Mouse (Mus musculus): ENCODE results near the gene Scyl2. TPM values are rescaled to one million over a fixed set of nuclear protein-coding genes. Genes with fewer than 3 reads are reported as not detected.
"Not testable (repeated sequence)": the region's sequence is repeated elsewhere in the genome, so short reads cannot be mapped to it uniquely, and the experiment has no call there.

The Scyl2 gene
- 19.7 and 20.6 TPM in 2 replicates for polyA plus RNA-seq (2012; rRNA removed)

DNA sequence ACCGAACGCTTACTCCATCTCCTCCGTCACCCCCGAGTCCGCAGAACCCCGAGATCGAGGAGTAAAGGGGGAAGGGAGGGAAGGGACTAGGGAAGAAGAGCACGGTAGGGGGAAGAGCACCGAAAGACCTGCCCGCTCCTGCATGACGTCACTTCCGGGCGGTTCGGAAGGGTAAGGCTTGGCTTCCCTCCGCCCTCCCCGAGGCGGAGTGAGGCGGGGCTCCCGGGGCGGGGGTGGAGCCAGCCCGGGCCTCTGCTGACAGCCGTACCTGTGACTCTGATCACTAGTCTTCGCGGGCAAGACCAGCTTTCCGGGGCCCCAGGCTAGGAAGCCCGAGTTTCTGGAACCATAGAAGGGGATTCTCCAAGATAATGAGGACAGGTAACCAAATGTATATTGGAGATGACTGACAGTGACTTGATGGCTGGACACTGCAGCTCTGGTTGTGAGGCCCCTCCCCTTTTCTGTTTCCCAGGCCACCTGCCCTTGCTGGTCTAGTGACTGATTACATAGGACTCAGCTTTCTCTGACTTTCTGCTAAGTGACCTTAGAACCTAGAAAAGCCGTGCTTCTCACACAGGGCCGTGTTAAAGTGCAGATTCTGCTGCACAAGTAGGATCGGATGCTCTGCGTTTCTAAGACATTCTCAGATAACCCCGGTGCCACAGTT lies at the start of gene Scyl2:
Gene Scyl2 (minus strand): TSS at position 147 of the 670 bp plus-strand sequence.
- DNase-seq (ENCODE audit: low read depth): peak; percentile 62

DNA sequence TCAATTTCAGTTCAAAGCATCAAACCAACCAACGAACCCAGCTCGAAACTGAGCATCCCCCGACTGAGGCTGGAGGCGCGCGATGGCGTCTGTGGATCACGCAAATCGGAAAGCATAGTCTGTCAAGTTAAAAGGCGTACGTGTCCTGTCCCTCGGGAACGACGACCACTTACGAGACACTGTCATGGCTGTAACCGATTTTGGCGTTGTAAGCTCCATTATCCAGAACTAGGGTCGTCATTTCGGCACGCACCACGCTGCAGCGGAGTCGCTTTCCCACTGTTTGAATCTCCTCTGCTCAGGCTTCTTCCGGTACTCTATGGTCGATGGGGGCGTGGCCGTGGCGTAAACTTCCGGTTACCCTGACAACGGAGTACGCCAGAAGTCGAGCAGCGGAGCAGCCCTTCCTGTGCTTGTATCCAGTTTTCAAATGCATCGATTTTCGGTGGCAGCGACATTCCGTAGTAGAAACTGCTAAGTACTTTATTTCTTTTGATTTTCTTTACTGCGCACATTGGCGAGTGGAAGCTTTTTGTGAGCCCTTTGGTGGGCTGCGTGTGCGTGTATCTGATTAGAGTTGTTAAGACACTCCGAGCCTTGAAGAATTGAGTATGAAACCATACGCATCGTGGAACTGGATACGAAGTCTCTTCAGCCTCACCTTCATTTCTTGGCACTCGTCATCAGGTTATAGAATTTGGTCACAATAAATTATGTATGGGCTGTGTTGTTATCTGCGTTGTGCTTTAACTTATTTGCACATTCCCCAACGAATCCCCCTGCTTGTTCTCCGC lies 46.1 kb upstream of the Scyl2 start, which contains the start of gene Actr6:
Gene Actr6 (minus strand): TSS at position 295 of the 794 bp plus-strand sequence.
- no peak for DNase-seq (ENCODE audit: low read depth)

DNA sequence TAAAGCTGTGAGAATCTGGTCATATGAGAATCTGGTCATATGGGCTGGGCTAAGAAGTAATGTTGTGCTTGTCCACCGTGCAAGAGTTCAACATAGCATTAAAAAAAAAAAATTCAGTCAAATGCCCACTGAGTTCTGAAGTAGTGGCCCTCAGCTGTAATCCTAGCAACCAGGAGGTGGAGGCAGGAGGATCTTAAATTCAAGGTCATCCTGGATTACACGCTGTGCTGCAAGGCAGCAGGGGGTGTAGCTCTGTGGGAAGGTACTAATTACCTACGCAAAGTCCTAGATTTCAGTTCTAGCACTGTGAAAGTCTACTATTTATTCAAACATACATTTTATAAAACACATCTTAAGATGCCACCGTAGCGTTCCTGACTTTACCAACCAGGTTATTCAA lies 45.3 kb upstream of the Scyl2 start:
- no peak for DNase-seq (ENCODE audit: low read depth)

DNA sequence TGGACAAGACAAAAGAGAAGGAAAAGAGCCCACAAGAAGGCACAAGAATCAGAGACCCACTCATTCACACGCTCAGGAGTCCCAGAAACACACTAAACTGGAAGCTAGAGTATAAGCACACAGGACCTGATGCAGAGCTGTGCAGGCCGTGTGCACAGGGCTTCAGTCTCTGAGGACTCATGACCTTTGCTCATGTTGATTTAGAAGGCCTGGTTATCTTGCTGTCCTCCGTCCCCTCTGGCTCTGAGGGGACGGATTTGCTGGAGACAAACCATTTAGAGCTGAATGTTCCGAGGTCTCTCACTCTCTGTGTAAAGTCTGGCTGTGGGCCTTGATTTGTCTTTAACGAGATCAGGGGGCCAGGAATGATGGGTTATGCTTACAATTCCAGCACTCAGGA lies 44.3 kb upstream of the Scyl2 start:
- DNase-seq (ENCODE audit: low read depth): no peak

DNA sequence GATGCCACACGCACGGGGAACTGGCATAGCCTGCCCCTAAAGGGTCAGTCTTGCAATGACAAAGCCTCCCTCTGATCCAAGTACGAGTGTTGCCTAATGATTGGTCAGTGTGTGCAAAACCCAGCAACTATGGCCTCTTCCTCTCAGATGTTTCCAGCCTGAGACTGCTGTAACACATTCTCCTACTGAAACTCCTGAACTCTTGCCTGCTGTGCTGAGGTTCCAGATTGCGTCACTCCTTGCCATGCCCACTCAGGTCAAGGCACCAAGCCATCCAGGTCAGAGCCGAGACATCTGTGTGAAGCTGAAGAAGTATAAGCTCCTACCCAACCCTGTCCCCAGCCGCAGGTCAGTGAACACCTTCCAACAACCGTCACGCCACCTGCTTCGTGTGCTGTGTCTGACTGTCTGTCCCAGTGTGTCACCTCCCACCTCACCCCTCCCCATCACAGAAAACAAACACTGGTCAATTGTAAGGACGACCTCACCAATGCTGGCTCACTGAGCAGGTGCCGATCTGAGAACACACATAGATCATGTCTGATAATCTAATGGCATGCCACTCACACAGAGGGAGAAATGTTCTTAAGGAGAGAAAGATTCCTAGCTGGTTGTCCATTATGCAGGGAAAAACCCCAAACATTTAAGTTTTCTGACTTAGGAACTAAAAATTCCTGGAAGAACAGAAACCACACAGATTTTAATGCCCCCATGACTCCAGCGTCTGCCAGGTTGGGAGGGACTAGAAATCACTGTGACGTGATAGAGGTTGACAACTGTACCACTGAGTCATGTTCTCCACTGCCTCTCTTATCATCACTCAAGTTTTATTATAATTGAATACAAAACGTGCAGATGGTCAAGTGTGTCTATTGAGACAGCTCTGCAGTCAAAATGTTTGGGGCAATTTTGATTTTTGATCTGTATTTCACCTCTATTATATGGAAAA lies 36.4 kb upstream of the Scyl2 start:
- peak; percentile 87 for DNase-seq (ENCODE audit: low read depth)

DNA sequence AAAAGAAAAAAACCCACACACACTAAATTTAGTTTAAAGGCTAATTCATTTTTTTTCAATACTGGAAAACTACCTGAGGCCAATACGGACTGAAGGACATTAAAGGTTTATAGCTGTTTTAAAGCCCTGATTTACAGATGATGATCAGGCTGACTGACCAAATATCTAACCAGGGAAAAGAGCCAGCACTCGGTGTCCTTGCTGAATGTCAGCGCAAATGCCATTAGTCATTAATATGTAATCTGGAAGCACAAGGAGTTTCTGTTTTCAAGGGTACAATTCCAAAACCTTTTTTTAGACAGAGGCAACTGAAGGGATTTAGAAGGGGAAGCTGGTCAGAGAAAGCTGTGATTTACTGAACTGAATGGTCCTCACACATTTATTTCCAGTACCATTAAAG lies 34.7 kb upstream of the Scyl2 start:
- DNase-seq (ENCODE audit: low read depth): no peak

DNA sequence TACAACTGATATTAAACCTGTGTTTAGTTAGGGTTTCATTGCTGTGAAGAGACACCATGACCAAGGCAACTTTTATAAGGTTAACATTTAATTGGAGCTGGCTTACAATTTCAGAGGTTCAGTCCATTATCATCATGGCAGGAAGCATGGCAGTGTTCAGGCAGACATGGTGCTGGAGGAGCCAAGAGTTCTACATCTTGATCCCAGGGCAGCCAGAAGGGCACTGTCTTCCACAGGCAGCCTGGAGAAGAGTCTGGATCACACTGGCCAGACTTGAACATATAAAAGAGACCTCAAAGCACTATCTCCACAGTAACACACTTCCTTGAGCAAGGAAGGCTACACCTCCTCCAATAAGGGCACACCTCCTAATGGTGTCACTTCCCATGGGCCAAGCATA lies 34.2 kb upstream of the Scyl2 start:
- no peak for DNase-seq (ENCODE audit: low read depth)

DNA sequence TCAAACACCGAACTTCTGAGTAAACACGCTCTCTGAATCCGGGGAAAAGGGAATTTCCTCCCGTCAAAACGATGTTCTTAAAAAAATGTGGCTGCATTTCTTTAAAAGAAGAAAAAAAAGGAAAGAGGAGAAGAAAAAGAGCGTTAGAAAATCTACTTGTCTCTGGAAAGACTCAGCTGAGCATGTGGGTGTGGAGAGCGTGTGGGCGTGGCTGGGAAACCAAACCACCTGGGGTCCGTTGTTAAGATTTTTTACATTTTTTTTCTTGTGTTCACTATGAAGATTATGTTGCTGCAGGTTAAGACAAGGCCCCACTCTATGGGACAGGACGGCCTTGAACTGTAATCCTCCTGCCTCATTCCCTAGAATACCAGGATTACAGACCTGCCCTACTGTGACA lies 28.8 kb upstream of the Scyl2 start:
- DNase-seq (ENCODE audit: low read depth): no peak

DNA sequence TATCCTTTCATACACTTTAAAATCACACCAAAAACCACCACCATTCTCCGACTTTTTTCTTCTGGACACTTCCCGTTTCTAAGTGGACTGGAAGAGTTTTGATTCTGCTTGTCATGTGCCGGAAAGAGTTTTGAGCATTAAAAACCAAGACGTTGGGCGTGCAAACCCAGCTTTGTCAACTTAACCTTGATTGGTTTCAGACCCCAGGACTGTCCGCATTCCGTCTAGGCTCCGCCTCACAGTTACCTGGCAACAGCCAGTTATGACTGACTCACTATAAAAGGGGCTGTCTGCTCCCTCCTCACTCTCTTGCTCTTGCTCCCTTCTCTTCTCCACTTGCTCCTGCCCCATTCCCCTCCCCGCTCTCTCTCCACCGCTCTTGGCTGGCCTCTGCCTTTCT lies 22.6 kb upstream of the Scyl2 start:
- no peak for DNase-seq (ENCODE audit: low read depth)

DNA sequence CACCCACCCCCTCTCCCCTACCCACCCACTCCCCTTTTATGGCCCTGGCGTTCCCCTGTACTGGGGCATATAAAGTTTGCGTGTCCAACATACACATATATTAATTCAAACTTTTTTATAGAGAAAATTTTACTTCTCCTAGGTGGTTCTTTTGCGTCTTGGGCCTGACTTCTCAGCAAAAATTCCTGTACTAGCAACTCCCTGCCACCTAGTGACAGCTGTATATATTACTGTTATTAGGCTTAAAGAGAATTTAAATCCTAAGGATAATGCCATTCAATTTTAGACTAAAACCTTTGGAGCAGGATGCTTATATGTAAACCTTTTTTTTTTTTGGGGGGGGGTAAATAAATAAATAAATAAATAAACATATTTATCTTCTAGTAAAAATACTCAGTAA lies 21.3 kb upstream of the Scyl2 start:
- no peak for DNase-seq (ENCODE audit: low read depth)

DNA sequence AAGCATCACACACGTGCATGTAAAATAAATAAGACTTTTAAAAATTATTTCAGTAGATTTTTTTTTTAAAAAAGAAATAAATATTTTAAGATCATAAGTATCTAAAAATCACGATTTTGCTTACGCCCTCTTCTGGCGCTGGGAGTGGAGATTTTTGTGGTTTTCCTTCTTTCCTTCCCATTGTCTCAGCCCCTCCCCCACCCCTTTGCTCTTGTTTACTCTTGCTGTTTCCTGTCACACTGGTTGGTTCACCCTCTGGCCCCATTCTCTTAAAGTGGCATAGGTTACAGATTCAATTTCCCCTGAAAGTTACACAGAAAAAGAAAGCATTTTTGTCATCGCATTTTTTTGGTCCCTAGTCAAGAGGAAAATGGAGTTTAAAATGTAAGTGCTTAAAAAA lies 17.0 kb upstream of the Scyl2 start:
- DNase-seq (ENCODE audit: low read depth): no peak

DNA sequence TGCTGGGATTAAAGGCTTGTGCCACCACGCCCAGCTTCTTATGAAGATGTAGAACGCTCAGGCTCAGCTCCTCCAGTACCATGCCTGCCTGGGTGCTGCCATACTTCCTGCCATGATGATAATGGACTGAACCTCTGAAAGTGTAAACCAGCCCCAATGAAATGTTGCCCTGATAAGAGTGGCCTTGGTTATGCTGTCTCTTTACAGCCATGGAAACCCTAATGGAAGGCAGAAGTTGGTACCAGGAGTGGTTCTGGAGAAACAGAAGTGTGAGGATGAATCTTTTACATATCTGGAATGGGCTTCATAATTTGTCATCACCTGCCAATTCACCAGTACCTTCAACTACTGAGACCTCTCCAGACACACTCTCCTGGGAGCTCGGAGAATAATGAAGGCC lies 11.9 kb upstream of the Scyl2 start:
- no peak for DNase-seq (ENCODE audit: low read depth)

DNA sequence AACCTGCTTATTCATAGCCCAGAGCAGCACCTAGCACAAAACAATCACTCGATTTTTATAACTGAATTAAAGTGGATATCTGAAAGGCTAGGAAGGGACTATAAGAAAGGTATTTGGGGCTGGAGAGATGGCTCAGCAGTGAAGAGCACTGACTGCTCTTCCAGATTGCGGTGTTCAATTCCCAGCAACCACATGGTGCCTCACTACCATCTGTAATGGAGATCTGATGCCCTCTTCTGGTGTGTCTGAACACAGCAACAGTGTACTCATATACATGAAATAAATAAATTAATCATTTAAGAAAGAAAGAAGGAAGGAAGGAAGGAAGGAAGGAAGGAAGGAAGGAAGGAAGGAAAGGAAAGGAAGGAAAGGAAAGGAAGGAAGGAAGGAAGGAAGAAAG lies 10.2 kb upstream of the Scyl2 start:
- DNase-seq (ENCODE audit: low read depth): not testable (repeated sequence)

DNA sequence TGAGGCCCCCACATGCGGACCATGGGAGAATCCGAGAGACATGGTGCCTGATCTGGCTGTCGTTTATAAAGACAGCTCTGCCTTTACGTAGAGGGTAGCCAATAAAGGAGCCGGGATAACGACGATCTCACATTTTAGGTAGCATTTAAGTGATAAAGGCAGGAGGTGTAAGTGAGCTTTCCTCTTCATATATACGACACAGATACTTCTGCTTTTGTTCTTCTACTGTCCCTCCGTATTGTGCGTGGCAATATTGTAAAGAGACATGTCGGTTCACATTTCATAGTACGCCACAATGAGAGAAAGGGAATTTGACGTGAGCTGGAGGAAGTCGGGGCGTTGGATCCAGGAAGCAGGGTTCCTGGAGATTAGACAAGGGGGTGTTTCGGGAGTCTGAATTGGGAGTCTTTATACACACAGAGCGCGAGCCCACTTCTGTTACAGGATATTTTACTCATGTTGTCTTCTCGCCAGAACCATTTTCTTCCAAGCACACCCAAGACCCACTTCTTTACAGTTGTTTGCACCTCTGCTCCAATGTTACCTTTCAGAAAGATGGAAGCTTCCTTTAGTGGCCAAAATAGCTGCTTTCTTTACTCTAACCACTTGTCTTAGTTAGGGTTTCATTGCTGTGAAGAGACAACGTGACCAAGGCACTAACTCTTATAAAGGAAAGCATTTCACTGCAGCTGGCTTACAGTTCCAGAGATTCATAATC lies 9.3 kb upstream of the Scyl2 start:
- DNase-seq (ENCODE audit: low read depth): no peak

DNA sequence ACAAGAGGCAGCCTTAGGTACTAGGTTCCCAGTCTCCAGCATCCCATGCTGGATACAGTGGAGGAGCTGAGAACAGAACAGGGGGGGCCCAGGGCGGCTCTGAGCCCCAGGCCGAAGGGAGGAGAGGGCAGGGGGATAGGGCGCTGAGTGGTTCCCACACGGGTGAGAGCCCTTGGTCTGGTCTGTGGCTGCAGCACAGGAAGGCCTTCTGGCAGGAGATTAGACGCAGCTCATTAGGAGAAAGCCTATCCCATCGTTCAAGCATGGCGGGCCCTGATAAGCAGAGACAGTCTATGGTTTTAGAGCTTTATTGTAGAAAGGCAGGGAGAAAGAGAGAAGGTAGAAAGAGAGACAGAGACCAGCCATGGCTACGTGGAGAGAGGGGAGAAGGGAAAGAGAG lies 3.9 kb upstream of the Scyl2 start:
- DNase-seq (ENCODE audit: low read depth): no peak

DNA sequence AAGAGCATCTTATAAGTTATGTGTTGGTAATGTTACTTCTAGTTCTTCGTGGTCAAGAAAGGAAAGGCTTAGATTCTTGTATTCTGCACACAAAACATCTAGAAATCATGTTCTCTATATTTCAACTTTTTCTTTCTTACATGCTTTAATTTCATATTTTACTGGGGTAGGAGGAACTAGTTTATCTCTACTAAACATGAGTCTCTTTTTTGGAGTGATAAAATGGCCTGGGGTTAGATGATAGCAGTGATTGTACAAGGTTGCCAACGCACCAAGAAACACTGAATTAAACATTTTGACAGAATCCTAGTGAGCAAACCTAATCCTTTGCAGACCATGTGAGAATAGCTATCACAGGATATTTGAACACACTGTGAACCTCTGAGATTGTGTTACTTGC lies 1.4 kb upstream of the Scyl2 start:
- no peak for DNase-seq (ENCODE audit: low read depth)

DNA sequence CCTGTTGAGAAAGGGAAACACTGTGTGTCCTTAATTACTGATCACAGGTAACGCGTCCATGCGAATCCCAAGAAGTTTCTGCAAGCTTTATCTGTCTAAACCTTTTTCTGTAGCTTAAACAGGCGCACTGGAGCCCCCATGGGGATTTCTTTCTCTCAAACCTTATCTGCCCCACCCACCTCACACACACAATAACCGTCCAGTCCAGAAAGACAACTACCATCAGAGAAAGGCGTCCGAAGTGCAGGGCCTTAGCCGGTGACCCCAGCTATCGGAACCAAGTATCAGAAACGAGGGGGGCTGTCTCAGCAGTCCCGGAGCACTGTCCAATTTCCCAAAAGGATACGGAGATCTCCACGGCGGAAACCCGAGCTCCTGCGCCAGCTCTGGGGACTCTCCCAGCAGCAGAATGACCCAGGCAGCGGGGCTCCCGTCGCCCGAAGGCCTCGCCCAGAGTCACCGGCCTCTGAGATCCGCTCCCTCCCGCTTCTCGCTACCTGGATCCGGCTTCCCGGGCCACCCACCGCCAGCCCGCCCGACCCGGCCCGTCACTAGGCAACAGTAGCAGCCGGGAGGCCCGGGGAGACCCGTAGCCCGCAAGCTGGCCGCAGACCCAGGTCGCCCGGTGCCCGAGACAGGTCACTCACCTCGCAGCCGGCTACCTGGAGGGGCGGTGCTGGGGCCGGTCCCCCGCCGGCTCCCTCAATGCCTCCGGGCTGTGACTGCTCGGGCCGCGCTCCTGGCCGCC lies 520 bp downstream of the Scyl2 start:
- no peak for DNase-seq (ENCODE audit: low read depth)

DNA sequence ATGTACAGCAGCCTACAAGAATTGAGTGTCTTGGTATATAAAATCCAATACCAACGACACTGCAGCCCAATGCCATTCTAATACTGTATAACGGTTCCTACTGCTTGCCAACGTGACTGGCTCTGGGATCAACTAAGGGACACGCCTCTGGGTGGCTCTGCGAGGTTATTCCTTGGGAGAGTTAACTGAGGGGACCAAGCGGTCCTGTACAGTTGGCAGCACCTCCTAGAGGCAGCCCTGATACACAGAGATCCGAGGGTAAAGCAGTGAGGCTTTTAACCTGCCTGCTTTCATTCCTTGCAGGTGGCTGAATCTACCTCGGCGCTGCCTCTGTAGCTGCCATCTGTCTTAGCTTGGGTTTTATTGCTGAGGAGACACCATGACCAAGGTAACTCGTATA lies 3.1 kb downstream of the Scyl2 start:
- DNase-seq (ENCODE audit: low read depth): no peak

DNA sequence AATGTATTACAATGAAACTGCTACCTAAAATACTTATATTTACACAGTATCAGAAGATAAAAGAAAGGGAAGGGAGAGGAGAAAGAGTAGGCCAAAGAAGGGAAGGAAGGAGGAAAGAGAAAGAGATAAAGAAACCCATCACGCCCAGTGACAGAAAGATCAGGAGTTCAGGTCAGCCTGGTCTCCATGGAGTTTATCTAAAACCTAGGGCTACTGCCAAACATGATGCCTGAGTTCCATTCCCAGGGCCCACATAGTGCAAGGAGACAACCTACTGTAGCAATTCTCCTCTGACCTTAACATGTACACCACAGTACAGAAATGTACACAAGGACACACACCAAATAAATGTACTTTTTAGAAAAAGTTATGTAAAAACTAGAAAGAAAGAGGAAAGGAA lies 3.9 kb downstream of the Scyl2 start:
- no peak for DNase-seq (ENCODE audit: low read depth)

DNA sequence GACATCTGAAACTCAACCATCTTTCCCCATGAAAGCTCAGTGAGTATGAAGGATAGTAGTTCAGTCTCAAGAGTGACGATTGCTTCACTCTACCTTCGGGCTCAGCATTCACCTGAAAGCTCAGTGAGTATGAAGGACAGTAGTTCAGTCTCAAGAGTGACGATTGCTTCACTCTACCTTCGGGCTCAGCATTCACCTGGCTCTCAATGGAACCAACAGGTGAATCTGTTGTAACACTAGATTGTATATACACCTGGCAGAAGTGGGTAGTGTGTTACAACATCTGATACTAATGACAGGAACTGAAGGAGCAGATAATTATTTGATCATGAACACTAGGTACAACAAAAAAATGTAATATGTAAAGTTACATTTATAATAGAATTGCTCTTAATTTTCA lies 4.4 kb downstream of the Scyl2 start:
- peak; percentile 94 for DNase-seq (ENCODE audit: low read depth)

DNA sequence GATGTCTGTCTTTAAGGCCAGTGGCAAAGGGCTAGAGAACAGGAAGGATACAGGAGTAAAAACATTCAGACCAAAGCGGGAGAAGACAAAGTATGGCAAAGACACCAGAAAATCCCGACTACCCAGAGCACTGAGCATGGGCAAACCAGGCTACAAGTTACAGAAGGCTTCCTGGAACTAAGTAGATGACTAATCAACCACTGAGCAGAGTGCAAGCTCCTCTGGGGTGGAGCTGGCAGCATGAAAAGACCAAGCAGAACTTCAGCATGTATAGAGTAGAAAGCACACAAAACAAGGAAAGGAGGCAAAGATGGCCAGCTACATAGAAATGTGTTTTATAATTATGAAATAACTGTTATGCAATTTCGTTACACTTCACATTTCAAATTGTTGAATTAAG lies 5.6 kb downstream of the Scyl2 start:
- DNase-seq (ENCODE audit: low read depth): no peak
